Mouse (Mus musculus): ENCODE data around the gene Sh3gl1.

GRCm38 (mm10) chr17:56069066-56069465, 32.6 kb upstream of the Sh3gl1 start:
- TF ChIP-seq CTCF (IDR thresholded peaks at IDR 0.05; ENCODE audit: borderline replicate concordance, control insufficient read depth, extremely low read depth, insufficient read depth, low read length, poor library complexity) (no peak), POLR2A (IDR thresholded peaks at IDR 0.05; ENCODE audit: control insufficient read depth, extremely low read depth, insufficient read depth, low read length, poor library complexity) (no peak)

Data from thymus, adult 2 months (tissue).